Mouse (Mus musculus) liver, embryonic 14.5 days (tissue): ENCODE results near the gene Trpv2.

Experiments used
- CTCF ChIP-seq: IDR thresholded peaks from 2 replicates; pipeline ENCODE4 v1.5.1; 2016; ENCODE audit warnings: antibody characterized with exemption, low read depth, control low read depth
- EP300 ChIP-seq: IDR thresholded peaks from 2 replicates; pipeline ENCODE4 v1.6.1; 2016; ENCODE audit warnings: antibody characterized with exemption, low read depth

DNA sequence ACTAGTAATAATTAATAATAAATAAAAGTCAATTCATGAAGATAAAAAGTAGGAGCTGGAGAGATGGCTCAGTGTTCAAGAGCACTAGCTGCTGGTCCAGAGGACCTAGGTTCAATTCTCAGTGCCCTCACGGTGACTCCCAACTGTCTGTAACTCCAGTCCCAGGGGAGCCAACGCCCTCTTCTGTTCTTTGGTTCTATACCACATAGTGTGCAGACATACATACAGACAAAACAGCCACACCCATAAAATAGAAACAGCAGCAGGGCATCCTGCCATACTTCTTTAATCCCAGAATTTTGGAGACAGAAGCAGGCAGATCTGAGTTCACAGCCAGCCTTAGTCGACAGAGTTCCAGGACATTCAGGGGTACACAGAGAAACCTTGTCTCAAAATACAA lies 30.3 kb upstream of the Trpv2 start:
- TF ChIP-seq CTCF, result no peak
- TF ChIP-seq EP300, result no peak
